Comparison of ENCODE assay signal across 7 mouse cellular contexts in genomic region chr1:89524998-89525397, GRCm38 (mm10).
"Had no signal": no experiment of that assay in that cellular context is flagged by ENCODE, and none has a peak within 500 bp of the region (broad histone marks: within the 10 kb centered on the region; RNA-seq: fewer than 3 reads in every experiment).

No protein-coding gene starts in this region.

- H3K9me3 ChIP-seq: kidney, embryonic 15.5 days; neural tube, embryonic 12.5 days had no signal

- H3K27me3 ChIP-seq: kidney, embryonic 15.5 days; neural tube, embryonic 12.5 days had no signal

- H3K27ac ChIP-seq: kidney, embryonic 15.5 days; left cerebral cortex, adult 2 months; liver, embryonic 14.5 days; neural tube, embryonic 12.5 days had no signal

- H3K9ac ChIP-seq: kidney, embryonic 15.5 days; liver, embryonic 14.5 days; liver, postnatal 0 days; lung, embryonic 14.5 days; neural tube, embryonic 12.5 days had no signal

- H3K4me3 ChIP-seq: kidney, embryonic 15.5 days; left cerebral cortex, adult 2 months; neural tube, embryonic 12.5 days had no signal

- ATAC-seq: liver, postnatal 0 days had no signal

- H3K36me3 ChIP-seq: kidney, embryonic 15.5 days; neural tube, embryonic 12.5 days had no signal

- H3K4me2 ChIP-seq: kidney, embryonic 15.5 days; lung, embryonic 14.5 days; midbrain, embryonic 11.5 days; neural tube, embryonic 12.5 days had no signal
